Mouse (Mus musculus) embryonic facial prominence, embryonic 13.5 days (tissue): Measurements from ENCODE around the gene Trp53bp2. TPM values are rescaled to one million over a fixed set of nuclear protein-coding genes. Genes with fewer than 3 reads are reported as not detected.

ENCODE experiments used
- ATAC-seq: fragments of 200-750 bp; cut with Nextera tagmentation; 2 replicates; pipeline ENCODE4 v1.8.0; 2017; ENCODE audit warnings: low read depth; ENCODE audit not compliant: insufficient number of reproducible peaks, insufficient read depth, low FRiP score, low TSS enrichment
- H3K27ac ChIP-seq: fragments of 300-500 bp; sonication (generic); 2 replicates; pipeline ENCODE4 v1.5.1; 2015; ENCODE audit warnings: moderate library complexity, mild to moderate bottlenecking, inconsistent platforms
- H3K27me3 ChIP-seq: fragments of 300-500 bp; sonication (generic); 2 replicates; pipeline ENCODE4 v1.6.1; 2015; ENCODE audit warnings: mild to moderate bottlenecking, inconsistent platforms
- H3K36me3 ChIP-seq: fragments of 300-500 bp; sonication (generic); 2 replicates; pipeline ENCODE4 v1.6.1; 2015; ENCODE audit warnings: mild to moderate bottlenecking, inconsistent platforms
- H3K4me1 ChIP-seq: fragments of 300-500 bp; sonication (generic); 2 replicates; pipeline ENCODE4 v1.6.1; 2015; ENCODE audit warnings: inconsistent platforms
- H3K4me2 ChIP-seq: fragments of 300-500 bp; sonication (generic); 2 replicates; pipeline ENCODE4 v1.6.1; 2015; ENCODE audit warnings: moderate library complexity, mild to moderate bottlenecking, inconsistent platforms
- H3K4me3 ChIP-seq: fragments of 300-500 bp; sonication (generic); 2 replicates; pipeline ENCODE4 v1.5.1; 2015; ENCODE audit warnings: mild to moderate bottlenecking, inconsistent platforms
- H3K9ac ChIP-seq: fragments of 300-500 bp; sonication (generic); 2 replicates; pipeline ENCODE4 v1.6.1; 2015; ENCODE audit warnings: mild to moderate bottlenecking, inconsistent platforms
- H3K9me3 ChIP-seq: fragments of 300-500 bp; sonication (generic); 2 replicates; pipeline ENCODE4 v1.6.1; 2016; ENCODE audit warnings: inconsistent platforms
- WGBS: fragments of 180-500 bp; shearing (Covaris S2); methylation state at CpG from one replicate; pipeline ENCODE4 v1.1.7; 2015; ENCODE audit warnings: mixed read lengths; 5-methylcytosine and 5-hydroxymethylcytosine counted together
- polyA plus RNA-seq: library from polyadenylated mRNA; unstranded; fragments of >200 nt; fragmentation: Nextera tagmentation; extraction: Ambion mirVana; gene quantifications from 2 replicates; pipeline ENCODE4 v1.2.1, GENCODE M21; 2015

The Trp53bp2 gene
- polyA plus RNA-seq, 1 experiment from 2014 or later = 25.2 TPM

DNA sequence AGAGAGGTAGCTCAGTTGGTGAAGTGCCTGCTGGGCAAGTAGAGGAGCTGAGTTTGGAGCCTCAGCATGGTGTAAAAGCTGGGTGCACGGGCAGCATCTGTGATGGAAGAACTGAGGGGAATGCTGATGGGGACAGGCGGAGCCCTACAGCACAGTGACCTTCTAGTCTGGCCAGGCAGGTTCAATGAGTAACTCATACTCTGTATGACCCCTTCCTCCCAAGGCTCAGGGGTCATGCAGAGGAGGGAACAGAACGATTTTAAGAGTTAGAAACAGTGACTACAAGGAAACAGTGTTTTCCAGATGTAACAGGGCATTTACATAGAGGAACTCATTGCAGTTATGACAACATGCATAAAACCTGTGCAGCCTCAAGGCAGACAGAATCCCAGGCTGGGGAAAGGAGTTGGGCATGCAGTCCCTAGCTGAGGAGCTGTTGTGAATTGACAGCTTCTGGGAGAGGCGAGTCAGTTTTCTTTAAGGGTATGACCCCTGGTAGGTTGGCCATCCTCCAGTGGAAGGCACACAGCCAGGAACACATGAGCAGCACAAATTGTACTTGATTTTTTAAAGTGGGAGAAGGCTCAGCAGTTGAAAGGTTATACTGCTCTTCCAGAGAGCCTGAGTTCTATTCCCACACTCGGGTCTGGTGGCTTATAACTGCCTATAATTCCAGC lies 30.7 kb downstream of the Trp53bp2 start:
- no peak overlapping the region for H3K4me3 ChIP-seq
- no peak overlapping the region for H3K4me2 ChIP-seq
- peaks cover 77% of the 10 kb centered on the region for H3K36me3 ChIP-seq
- H3K27me3 ChIP-seq = no peaks in the 10 kb centered on the region
- WGBS = 72% methylated on average over 5 of the region's 5 CpGs
- H3K9me3 ChIP-seq = no peaks in the 10 kb centered on the region
- H3K4me1 ChIP-seq = 0 out of 2 replicates have a peak, but pooled peaks cover 8% of the 10 kb centered on the region
- H3K9ac ChIP-seq = no peak overlapping the region
- ATAC-seq = no peak
- no peak overlapping the region for H3K27ac ChIP-seq

DNA sequence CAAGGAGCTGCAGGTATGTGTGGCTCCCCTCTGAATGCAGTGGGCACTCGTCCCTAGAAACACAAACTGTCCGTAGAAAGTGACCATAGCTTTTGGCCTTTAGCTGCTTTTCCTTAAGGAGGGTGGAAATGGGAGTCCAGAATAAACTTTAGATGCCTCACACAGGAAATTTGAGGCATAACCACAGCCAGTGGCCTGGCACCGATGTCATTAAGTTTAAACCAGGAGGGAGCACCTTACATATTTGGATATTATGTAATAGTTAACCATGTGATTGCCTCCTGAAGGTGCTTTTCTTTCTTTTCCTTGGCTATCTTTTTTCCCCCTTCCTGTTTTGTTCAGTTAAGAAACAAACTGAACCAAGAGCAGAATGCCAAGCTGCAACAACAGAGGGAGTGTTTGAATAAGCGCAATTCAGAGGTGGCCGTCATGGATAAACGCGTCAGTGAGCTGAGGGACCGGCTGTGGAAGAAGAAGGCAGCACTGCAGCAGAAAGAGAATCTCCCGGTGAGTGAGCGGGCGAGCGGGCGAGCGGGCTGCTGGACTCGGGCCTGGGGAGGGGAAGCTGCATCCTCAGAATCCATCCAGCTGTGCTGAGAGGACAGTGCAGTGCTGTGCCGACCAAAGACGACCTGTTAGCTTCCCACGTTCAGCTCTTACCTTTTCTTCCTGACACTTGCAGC lies 33.0 kb downstream of the Trp53bp2 start:
- Histone ChIP-seq H3K9ac (no peak overlapping the region), H3K4me1 (0 out of 2 replicates have a peak, but pooled peaks cover 8% of the 10 kb centered on the region), H3K4me2 (no peak overlapping the region), H3K36me3 (peaks cover 82% of the 10 kb centered on the region), H3K4me3 (no peak overlapping the region), H3K27ac (no peak overlapping the region), H3K27me3 (no peaks in the 10 kb centered on the region), H3K9me3 (no peaks in the 10 kb centered on the region)
- ATAC-seq = no peak
- 88% methylated on average over 18 of the region's 18 CpGs for WGBS

DNA sequence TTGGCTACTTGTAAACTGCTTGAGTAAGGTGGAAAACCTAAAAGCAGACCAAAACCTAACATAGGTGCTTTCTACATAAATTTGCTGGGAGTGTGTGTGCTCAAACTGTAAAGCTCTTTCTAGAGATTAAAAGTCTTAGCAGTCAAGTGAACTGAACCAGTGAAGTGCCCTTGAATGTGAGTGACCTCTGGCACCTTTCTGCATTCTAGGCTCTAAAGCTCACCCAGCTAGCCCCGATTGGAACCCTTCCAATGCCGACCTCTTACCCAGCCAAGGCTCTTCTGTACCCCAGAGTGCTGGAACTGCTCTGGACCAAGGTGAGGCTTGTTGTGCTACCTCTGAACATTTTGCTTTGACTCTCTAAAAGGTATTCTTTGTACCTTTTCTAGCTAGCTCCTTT lies 35.1 kb downstream of the Trp53bp2 start:
- Histone ChIP-seq H3K9ac (no peak overlapping the region), H3K4me2 (no peak overlapping the region), H3K27me3 (no peaks in the 10 kb centered on the region), H3K36me3 (peaks cover 86% of the 10 kb centered on the region), H3K4me1 (0 out of 2 replicates have a peak, but pooled peaks cover 8% of the 10 kb centered on the region), H3K4me3 (no peak overlapping the region), H3K27ac (no peak overlapping the region), H3K9me3 (no peaks in the 10 kb centered on the region)
- no peak for ATAC-seq
- 85% methylated on average over 2 of the region's 2 CpGs for WGBS

DNA sequence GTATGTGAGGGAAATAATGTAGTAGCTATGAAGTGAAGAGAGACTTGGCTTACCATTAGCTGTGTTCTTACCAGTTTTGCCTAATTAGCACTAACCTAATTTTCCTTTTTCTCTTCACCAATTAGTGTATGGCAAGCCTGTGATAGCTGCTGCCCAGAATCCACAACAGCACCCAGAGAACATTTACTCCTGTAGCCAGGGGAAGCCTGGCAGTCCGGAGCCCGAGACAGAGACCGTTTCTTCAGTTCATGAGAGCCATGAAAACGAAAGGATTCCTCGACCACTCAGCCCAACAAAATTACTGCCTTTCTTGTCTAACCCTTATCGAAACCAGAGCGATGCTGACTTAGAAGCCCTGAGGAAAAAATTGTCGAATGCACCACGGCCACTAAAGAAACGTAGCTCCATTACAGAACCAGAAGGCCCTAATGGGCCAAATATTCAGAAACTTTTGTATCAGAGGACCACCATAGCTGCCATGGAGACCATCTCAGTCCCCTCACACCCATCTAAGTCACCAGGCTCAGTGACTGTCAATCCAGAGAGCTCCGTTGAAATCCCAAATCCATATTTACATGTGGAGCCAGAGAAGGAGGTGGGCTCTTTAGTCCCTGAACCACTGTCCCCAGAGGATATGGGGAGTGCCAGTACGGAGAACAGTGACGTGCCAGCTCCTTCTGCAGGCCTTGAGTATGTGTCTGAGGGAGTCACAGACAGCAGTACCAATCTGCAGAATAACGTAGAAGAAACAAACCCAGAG lies 39.5 kb downstream of the Trp53bp2 start:
- Histone ChIP-seq H3K27ac (no peak overlapping the region), H3K4me2 (no peak overlapping the region), H3K9ac (no peak overlapping the region), H3K9me3 (no peaks in the 10 kb centered on the region), H3K4me3 (no peak overlapping the region), H3K27me3 (no peaks in the 10 kb centered on the region), H3K4me1 (no peaks in the 10 kb centered on the region), H3K36me3 (peaks cover 73% of the 10 kb centered on the region)
- 92% methylated on average over 14 of the region's 14 CpGs for WGBS
- no peak for ATAC-seq

DNA sequence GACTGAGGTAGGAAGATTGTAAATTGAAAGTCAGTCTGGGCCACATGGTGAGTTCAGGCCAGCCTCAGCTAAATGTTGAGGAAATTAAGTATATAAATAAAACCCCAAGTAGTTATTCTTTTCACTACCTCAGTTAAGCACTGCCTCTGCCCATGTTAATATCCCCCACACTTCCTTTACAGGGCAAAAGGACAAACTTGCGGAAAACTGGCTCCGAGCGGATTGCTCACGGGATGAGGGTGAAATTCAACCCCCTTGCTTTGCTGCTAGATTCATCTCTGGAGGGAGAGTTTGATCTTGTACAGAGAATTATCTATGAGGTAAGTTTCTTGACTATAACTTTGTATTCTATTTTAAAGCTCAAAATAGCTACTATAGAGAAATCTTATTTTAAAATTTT lies 43.5 kb downstream of the Trp53bp2 start:
- Histone ChIP-seq H3K4me3 (no peak overlapping the region), H3K4me1 (no peaks in the 10 kb centered on the region), H3K4me2 (no peak overlapping the region), H3K9me3 (no peaks in the 10 kb centered on the region), H3K27me3 (no peaks in the 10 kb centered on the region), H3K9ac (no peak overlapping the region), H3K27ac (no peak overlapping the region), H3K36me3 (peaks cover 66% of the 10 kb centered on the region)
- 74% methylated on average over 4 of the region's 4 CpGs for WGBS
- ATAC-seq = no peak

DNA sequence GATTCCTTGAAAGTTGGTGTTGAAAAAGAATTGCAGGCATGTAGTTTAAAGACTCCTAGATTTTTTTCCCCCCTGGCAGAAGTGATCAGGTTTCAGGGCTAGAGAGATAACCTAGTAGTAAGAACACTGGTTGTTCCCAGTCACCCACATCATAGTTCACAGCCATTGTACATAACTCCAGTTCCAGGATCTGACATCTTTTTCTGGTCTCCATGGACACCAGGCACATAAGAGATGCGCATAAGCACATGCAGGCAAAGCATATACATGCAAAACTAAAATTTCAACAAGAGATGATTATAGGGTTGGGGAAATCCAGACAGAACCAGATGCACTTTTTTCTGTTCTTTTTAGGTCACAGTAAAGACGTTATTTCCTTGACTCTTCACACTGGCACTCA lies 46.1 kb downstream of the Trp53bp2 start:
- Histone ChIP-seq H3K4me2 (no peak overlapping the region), H3K9ac (no peak overlapping the region), H3K27ac (no peak overlapping the region), H3K4me3 (no peak overlapping the region), H3K9me3 (no peaks in the 10 kb centered on the region), H3K27me3 (no peaks in the 10 kb centered on the region), H3K4me1 (no peaks in the 10 kb centered on the region), H3K36me3 (peaks cover 63% of the 10 kb centered on the region)
- ATAC-seq = no peak
- 78% methylated on average over 2 of the region's 2 CpGs for WGBS

DNA sequence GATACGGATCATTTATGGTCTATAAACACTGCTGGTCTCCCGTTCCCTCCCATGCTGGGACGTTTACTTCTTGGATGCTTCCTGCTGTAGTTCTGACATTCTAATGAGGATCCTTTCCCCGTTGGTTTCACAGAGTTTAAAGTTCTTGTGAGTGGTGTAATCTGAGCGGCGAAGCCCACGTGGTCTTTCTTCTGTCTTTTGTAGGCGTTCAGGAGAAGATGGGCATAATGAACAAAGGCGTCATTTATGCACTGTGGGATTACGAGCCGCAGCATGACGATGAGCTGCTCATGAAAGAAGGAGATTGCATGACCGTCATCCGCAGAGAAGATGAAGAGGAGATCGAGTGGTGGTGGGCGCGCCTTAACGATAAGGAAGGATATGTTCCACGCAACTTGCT lies 49.6 kb downstream of the Trp53bp2 start:
- Histone ChIP-seq H3K9ac (no peak overlapping the region), H3K36me3 (peaks cover 66% of the 10 kb centered on the region), H3K27me3 (no peaks in the 10 kb centered on the region), H3K4me1 (no peaks in the 10 kb centered on the region), H3K27ac (no peak overlapping the region), H3K4me2 (no peak overlapping the region), H3K4me3 (no peak overlapping the region), H3K9me3 (no peaks in the 10 kb centered on the region)
- WGBS = 85% methylated on average over 19 of the region's 19 CpGs
- ATAC-seq = no peak

DNA sequence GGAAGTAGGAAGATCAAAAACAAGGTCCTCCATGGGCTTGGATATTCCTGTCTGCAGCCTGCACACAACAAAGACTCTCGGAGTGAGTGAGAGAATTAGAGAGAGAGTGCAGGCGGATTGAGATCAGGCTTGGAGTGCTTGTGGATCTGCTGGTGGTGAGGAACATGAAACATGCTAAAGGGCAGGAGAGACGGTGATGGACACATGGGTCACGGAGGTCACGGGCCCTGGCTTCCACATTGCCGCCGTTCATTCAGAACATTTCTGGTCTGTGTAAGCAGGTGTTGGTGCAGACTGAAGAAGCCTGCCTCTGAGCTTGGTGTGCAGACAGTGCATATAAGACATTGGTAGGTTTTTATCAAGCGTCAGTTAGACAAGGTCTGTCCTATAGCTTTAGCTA lies 50.5 kb downstream of the Trp53bp2 start:
- Histone ChIP-seq H3K4me1 (no peaks in the 10 kb centered on the region), H3K4me2 (no peak overlapping the region), H3K36me3 (peaks cover 59% of the 10 kb centered on the region), H3K27ac (no peak overlapping the region), H3K4me3 (no peak overlapping the region), H3K9ac (no peak overlapping the region), H3K27me3 (no peaks in the 10 kb centered on the region), H3K9me3 (no peaks in the 10 kb centered on the region)
- ATAC-seq = no peak
- 75% methylated on average over 8 of the region's 8 CpGs for WGBS

DNA sequence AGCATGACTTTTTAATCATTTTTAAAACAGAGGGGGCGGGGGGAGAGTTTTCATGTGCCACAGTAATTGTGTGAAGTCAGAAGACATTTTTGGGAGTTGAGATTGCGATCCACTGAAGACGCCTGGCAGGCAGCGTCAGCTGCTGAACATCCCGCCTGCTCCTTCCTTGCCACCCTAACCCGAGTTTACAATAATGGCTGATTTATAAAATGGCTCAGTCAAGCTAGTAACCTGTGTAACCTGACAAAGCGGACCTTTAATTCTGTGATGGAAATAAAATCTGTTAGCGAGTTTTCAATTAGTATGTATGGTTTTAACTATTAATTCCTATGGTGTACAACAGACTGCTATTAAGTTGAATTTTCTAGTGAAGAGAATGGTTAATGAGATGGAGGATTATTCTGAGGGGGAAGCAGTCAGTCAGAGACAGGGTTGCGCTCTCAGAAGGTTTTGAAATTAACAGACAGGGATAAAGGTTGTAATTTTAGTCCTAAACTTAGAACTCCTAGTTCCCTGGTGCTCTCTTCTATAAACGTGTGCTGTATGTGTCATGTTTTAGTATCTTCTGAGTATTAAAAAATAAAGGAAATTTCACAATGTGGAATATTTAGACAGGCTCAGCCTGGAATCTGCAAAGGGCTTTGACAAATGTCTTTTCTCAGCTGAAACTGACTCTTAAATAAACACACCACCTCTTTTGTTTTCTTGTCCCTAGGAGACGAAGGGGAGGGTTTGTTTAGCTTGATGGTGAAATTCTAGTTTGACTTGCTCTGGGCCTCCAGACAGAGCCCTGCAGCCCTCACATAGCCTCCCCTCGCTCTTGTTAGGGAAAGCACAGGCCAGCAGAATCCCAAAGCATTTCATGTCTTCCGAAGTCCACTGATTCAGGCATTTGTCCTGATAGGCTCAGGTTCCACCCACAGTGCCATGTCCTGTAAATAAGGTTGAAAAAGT lies 51.6 kb downstream of the Trp53bp2 start:
- Histone ChIP-seq H3K4me3 (no peak overlapping the region), H3K27me3 (no peaks in the 10 kb centered on the region), H3K9ac (no peak overlapping the region), H3K27ac (peak overlapping the region; percentile 40; the same call in 1 of the 2 replicates), H3K36me3 (peaks cover 50% of the 10 kb centered on the region), H3K9me3 (no peaks in the 10 kb centered on the region), H3K4me2 (no peak overlapping the region), H3K4me1 (no peaks in the 10 kb centered on the region)
- ATAC-seq = no peak
- 77% methylated on average over 13 of the region's 13 CpGs for WGBS

DNA sequence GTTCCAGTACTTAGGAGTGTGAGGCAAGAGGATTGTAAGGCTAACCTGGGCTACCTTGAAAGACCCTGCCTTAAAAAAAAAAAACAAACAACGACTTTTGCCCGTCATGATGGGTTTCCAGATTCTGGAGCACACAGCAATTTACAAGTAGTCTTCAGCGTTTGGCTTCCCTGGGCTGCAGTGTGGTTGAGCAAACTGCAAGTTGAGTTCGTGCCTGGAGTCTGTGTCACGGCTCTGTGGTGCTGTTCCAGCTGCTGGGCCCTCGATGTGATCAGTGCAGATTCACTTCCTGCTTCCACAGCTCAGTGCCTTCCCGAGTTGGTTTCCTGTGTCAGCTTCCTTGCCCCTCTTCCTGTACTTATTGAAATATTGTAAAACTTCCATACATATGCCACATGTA lies 52.3 kb downstream of the Trp53bp2 start:
- Histone ChIP-seq H3K4me3 (no peak overlapping the region), H3K9ac (no peak overlapping the region), H3K27ac (peak overlapping the region; percentile 40; the same call in 1 of the 2 replicates), H3K9me3 (no peaks in the 10 kb centered on the region), H3K27me3 (no peaks in the 10 kb centered on the region), H3K4me1 (no peaks in the 10 kb centered on the region), H3K36me3 (peaks cover 47% of the 10 kb centered on the region), H3K4me2 (no peak overlapping the region)
- ATAC-seq = no peak
- 69% methylated on average over 7 of the region's 7 CpGs for WGBS

DNA sequence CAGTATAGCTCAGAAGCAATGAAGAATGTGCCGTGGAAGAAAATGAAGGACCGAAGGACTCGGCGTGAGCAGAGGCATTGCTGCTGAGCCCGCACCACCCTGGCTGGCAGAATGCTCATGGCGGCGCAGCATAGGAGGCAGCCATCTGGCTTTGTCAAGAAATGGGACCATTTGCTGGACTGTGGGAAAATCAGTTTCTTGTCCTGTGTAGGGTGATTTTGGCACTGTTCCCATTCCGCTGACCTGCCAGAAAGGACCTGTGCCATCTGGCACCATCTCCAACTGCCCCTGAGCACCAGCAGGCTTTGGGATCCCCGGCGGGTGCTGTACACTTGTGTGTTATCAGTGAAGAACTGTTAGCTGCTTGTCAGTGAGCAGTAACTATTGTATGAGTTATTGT lies 52.8 kb downstream of the Trp53bp2 start:
- H3K27me3 ChIP-seq = no peaks in the 10 kb centered on the region
- H3K4me2 ChIP-seq = no peak overlapping the region
- H3K36me3 ChIP-seq = peaks cover 49% of the 10 kb centered on the region
- 95% methylated on average over 10 of the region's 10 CpGs for WGBS
- no peak overlapping the region for H3K27ac ChIP-seq
- no peaks in the 10 kb centered on the region for H3K4me1 ChIP-seq
- no peak overlapping the region for H3K4me3 ChIP-seq
- H3K9ac ChIP-seq = no peak overlapping the region
- ATAC-seq = no peak
- H3K9me3 ChIP-seq = no peaks in the 10 kb centered on the region
